Mouse (Mus musculus) natural killer cell, adult 2 months (primary cell): Measurements from ENCODE around the gene Lgr4.
"Not testable (repeated sequence)": the region's sequence is repeated elsewhere in the genome, so short reads cannot be mapped to it uniquely, and the experiment has no call there.

ENCODE experiments used
- DNase-seq, 2 experiments: peaks; one replicate each; pipeline ENCODE4 v3.0.0; 2022; ENCODE audit warnings: low spot score in 2 of 2

The Lgr4 gene

GRCm38 (mm10) chr2:109917496-109918413 lies at the start of gene Lgr4:
Lgr4 (plus strand) TSS chr2:109917647.
- DNase-seq, result peak; percentile 62 to 71

- DNase-seq, result not testable (repeated sequence)
Measured at GRCm38 (mm10) chr2:109879429-109879828, 38.0 kb upstream of the Lgr4 start.

DNA sequence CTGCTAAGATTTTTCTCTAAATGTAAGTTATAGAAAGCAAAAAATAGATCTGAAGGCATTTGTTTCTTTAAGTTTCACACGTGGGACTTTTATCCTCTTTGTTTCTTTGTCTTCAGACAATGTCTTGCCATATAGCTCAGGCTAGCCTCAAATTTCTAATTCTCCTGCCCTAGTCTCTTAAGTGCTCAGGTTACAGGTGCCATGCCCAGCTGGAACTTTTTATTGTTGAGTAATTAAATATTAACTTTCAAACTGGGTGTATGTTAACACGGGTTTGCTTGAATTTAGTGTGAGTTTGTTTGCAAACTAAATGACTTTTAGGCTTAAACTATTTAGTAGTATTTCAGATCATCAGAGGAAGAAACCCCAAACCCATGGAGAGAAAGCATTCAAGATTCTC lies 36.3 kb upstream of the Lgr4 start:
- DNase-seq, result no peak

GRCm38 (mm10) chr2:109881625-109882024 lies 35.8 kb upstream of the Lgr4 start:
- DNase-seq, result no peak

DNA sequence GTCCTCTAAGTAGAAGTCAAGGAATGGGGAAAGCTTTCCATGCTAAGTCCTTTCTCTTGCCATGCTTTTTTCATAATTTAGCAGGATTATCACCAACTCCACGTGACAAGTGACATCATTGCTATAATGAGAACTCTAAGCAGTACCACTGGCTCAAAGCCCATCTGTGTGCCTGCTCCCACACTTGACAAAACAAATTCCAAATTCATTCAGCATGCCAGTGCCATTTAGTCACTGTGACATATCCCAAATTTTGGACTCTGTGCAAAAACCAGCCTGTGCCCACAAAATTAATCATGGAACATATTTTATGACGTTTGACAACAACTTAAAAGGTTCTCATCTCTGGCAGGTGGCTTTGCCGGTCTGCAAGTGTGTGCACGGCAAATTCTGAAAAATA lies 33.3 kb upstream of the Lgr4 start:
- no peak for DNase-seq

GRCm38 (mm10) chr2:109884507-109884906 lies 32.9 kb upstream of the Lgr4 start:
- DNase-seq, result no peak

- DNase-seq, result no peak
Measured at GRCm38 (mm10) chr2:109890068-109890467, 27.4 kb upstream of the Lgr4 start.

- DNase-seq, result peak; percentile 90 to 91
Measured at GRCm38 (mm10) chr2:109890597-109890996, 26.9 kb upstream of the Lgr4 start, which contains the start of gene Lin7c. Lin7c (plus strand) TSS chr2:109890853.

GRCm38 (mm10) chr2:109891031-109891430 lies 26.4 kb upstream of the Lgr4 start:
- DNase-seq, result no peak

- no peak for DNase-seq
Measured at GRCm38 (mm10) chr2:109891471-109891870, 26.0 kb upstream of the Lgr4 start.

DNA sequence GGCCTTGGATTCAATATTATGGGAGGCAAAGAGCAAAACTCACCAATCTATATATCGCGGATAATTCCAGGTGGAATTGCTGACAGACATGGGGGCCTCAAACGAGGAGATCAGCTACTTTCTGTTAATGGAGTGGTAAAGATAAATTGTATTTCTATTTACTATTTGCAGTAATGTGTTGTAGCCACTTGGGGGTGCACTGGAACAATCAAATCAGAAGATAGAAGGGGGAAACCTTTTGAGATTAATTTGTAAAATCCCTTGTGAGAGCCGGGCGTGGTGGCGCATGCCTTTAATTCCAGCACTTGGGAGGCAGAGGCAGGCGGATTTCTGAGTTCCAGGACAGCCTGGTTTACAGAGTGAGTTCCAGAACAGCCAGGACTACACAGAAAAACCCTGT lies 21.1 kb upstream of the Lgr4 start:
- no peak for DNase-seq

GRCm38 (mm10) chr2:109902869-109903268 lies 14.6 kb upstream of the Lgr4 start:
- DNase-seq, result no peak

- peak; percentile 76 to 82 for DNase-seq
Measured at GRCm38 (mm10) chr2:109904171-109904821, 13.2 kb upstream of the Lgr4 start.

GRCm38 (mm10) chr2:109909122-109909521 lies 8.3 kb upstream of the Lgr4 start:
- DNase-seq, result no peak

DNA sequence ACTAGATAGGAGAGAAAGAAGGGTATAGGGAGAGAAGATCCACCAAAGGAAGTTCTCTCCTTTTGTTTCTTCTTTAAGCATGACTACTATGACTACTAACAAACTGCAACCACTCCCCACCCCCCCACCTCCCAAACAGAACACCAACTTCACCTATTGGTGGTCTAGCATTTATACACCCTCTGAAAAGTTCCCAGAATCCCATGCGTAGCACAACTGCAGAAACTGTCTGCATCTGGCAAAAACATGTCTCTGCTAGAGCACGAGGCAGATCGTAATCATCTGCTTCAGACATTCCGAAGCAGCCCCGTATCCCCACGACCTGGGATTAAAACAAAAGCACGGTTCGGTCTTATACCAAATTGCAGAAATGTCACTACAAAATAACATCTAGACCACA lies 5.2 kb upstream of the Lgr4 start:
- DNase-seq, result no peak

DNA sequence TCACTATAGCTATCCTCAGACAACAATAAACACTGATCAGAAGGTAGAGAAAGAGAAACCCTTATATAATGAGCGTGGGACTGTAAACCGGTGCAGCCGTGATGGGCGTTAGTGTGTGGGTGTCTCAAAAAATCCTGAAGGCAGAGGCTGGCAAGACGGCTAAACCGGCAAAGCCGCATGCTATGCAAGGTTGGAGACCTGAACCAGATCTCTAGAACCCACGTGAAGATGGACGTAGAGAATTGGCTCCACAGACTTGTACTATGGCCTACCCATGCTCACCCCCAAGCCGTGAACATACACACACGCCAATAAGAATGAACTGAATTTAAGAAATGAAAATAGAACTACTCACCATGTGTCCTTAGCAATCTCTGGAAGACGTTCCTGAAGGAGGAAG lies 4.7 kb upstream of the Lgr4 start:
- DNase-seq, result no peak

GRCm38 (mm10) chr2:109913241-109913640 lies 4.2 kb upstream of the Lgr4 start:
- no peak for DNase-seq

DNA sequence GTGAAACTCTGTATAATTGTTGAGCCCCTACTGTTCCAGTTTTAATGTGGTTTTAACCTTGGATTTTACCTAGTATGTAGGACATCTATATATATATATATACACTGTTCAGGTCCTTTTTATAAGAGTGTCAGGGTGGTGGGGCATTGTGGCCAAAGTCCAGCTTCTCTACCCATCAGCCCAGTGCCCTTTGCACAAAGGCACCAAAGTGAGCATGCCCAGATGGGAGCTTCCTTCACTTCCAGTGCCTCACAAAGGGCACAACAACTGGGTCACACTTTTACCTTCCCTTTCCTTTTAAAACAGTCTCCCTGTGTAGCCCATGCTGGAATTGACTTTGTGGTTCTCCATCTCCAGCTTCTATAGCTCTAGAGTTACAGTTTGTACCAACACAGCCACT lies 2.8 kb upstream of the Lgr4 start:
- DNase-seq, result no peak

DNA sequence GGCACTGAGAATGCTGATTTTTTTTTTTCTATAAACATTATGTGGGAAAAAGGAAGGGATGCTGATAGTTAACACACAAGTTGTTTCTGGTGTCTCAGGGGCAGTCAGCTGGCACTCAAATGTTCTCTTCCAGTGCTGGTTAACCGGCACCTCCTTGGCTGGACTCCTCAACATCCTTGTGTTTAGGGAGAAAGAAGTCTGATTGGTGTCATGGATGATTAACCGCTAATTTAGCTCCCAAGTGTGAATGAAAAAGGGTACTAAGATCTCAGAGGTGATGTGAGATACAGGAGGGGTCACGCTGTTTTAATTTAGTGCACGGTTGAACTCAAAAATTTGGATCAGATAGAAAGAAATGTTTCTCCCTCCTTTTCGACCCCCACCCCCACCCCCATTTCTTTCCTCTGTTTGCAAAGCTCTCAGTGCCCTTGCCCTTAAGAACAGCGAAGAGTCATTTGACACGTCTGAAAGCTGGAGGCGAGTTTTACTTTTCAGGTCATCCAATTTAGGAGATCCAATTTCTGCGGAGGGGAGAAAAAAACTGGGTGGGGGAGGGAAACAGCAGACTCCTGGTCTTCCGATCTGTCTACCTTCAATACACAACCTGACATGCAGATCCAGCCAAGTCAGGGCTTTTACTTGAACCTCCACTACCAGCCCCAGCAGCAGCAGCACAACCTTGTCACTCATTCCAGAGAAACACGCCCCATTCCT lies 508 bp upstream of the Lgr4 start:
- no peak for DNase-seq

- no peak for DNase-seq
Measured at GRCm38 (mm10) chr2:109918592-109919262, 1.3 kb downstream of the Lgr4 start.

DNA sequence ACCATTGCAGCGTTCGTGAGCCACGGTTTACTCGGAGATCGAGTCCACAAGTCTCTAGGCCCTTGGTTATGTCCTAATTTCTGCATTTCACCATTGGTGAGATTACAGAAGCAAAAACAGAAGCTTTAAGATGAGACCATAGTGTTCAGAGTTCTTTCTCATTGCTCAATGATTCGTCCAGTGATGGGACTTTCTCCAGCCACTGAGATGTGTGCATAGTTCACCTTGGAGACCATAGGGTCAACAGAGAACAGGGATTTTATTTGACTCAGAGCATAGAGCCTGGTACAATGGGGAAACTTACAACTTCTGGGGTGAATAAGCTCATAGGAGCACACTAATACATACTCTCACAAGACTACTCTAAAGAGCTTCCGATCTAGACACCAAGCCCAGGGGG lies 3.0 kb downstream of the Lgr4 start:
- no peak for DNase-seq
